Mouse (Mus musculus) layer of hippocampus, postnatal 25 days (tissue): ENCODE results near the gene Pop4. TPM values are rescaled to one million over a fixed set of nuclear protein-coding genes. Genes with fewer than 3 reads are reported as not detected.
"Not testable (repeated sequence)": the region's sequence is repeated elsewhere in the genome, so short reads cannot be mapped to it uniquely, and the experiment has no call there.

Experiments used
- DNase-seq, 2 experiments: peaks; one replicate each; pipeline ENCODE4 v3.0.0; 2022; ENCODE audit warnings: mixed read lengths in 2 of 2, low spot score in 1 of 2; ENCODE audit errors: extremely low spot score in 1 of 2
- total RNA-seq, 2 experiments: library from RNA; stranded (reverse); gene quantifications; 2 replicates each; pipeline ENCODE4 v1.2.3; 2021

Gene Pop4
- 10 to 100 TPM; 23.4 to 23.8 TPM for total RNA-seq

GRCm38 (mm10) chr7:38270703-38271510 lies at the start of gene Pop4:
TSS of gene Pop4 (minus strand) at chr7:38271423.
- DNase-seq: peak; percentile 95 to 97

- DNase-seq: no peak
Measured at GRCm38 (mm10) chr7:38320641-38321040, 49.4 kb upstream of the Pop4 start.

- DNase-seq: not testable (repeated sequence)
Measured at GRCm38 (mm10) chr7:38282192-38282591, 11.0 kb upstream of the Pop4 start.

- no peak for DNase-seq
Measured at GRCm38 (mm10) chr7:38272551-38272950, 1.3 kb upstream of the Pop4 start.

GRCm38 (mm10) chr7:38271859-38272258 lies 636 bp upstream of the Pop4 start:
- no peak for DNase-seq

- no peak for DNase-seq
Measured at GRCm38 (mm10) chr7:38271511-38271811, 238 bp upstream of the Pop4 start.

GRCm38 (mm10) chr7:38267006-38267680 lies 4.1 kb downstream of the Pop4 start:
- DNase-seq: peak in 1 of 2 experiments; percentile 40

- peak in 1 of 2 experiments; percentile 21 for DNase-seq
Measured at GRCm38 (mm10) chr7:38262406-38262805, 8.8 kb downstream of the Pop4 start.

- no peak for DNase-seq
Measured at GRCm38 (mm10) chr7:38259631-38260030, 11.6 kb downstream of the Pop4 start.

- no peak for DNase-seq
Measured at GRCm38 (mm10) chr7:38253441-38253840, 17.8 kb downstream of the Pop4 start.

- peak in 1 of 2 experiments; percentile 13 for DNase-seq
Measured at GRCm38 (mm10) chr7:38251494-38252216, 19.6 kb downstream of the Pop4 start.

GRCm38 (mm10) chr7:38242417-38242816 lies 28.8 kb downstream of the Pop4 start:
- DNase-seq: no peak

GRCm38 (mm10) chr7:38237140-38237539 lies 34.1 kb downstream of the Pop4 start:
- DNase-seq: no peak

- DNase-seq: no peak
Measured at GRCm38 (mm10) chr7:38236400-38237105, 34.7 kb downstream of the Pop4 start.

- DNase-seq: no peak
Measured at GRCm38 (mm10) chr7:38230285-38230684, 40.9 kb downstream of the Pop4 start.

GRCm38 (mm10) chr7:38228329-38228728 lies 42.9 kb downstream of the Pop4 start:
- DNase-seq: no peak

GRCm38 (mm10) chr7:38227900-38228298 lies 43.3 kb downstream of the Pop4 start, which contains the start of gene Plekhf1:
TSS of gene Plekhf1 (minus strand) at chr7:38228016.
- DNase-seq: peak; percentile 49 to 70

GRCm38 (mm10) chr7:38227181-38227899 lies 43.9 kb downstream of the Pop4 start:
- DNase-seq: peak in 1 of 2 experiments; percentile 33

GRCm38 (mm10) chr7:38226226-38226625 lies 45.0 kb downstream of the Pop4 start:
- no peak for DNase-seq
